Mouse (Mus musculus) urinary bladder, postnatal 4 days (tissue): ENCODE measurements around the gene Pmf1.
"Not testable (repeated sequence)": the region's sequence is repeated elsewhere in the genome, so short reads cannot be mapped to it uniquely, and the experiment has no call there.

ENCODE experiments used
- DNase-seq, 2 experiments: peaks; one replicate each; pipeline ENCODE4 v3.0.0; 2021 to 2022; ENCODE audit warnings: low spot score in 2 of 2

Gene Pmf1

GRCm38 (mm10) chr3:88437454-88437853 is 27.3 kb upstream of the Pmf1 start:
- no peak for DNase-seq

GRCm38 (mm10) chr3:88436395-88437201 is 26.5 kb upstream of the Pmf1 start:
- peak in 1 of 2 experiments; percentile 35 for DNase-seq

- no peak for DNase-seq
Observed at GRCm38 (mm10) chr3:88435515-88435914, 25.4 kb upstream of the Pmf1 start.

- DNase-seq: not testable (repeated sequence)
Observed at GRCm38 (mm10) chr3:88428639-88429038, 18.5 kb upstream of the Pmf1 start.

GRCm38 (mm10) chr3:88427342-88427905 is 17.3 kb upstream of the Pmf1 start:
- no peak for DNase-seq

- no peak for DNase-seq
Observed at GRCm38 (mm10) chr3:88425708-88426420, 15.7 kb upstream of the Pmf1 start.

GRCm38 (mm10) chr3:88425330-88425689 is 15.2 kb upstream of the Pmf1 start:
- DNase-seq: no peak

- peak; percentile 89 to 93 for DNase-seq
Observed at GRCm38 (mm10) chr3:88424605-88425329, 14.6 kb upstream of the Pmf1 start, which contains the start of gene Slc25a44. Gene Slc25a44 (minus strand): TSS chr3:88425139.

- DNase-seq: no peak
Observed at GRCm38 (mm10) chr3:88422020-88422720, 12.0 kb upstream of the Pmf1 start.

GRCm38 (mm10) chr3:88420771-88421170 is 10.6 kb upstream of the Pmf1 start:
- no peak for DNase-seq

DNA sequence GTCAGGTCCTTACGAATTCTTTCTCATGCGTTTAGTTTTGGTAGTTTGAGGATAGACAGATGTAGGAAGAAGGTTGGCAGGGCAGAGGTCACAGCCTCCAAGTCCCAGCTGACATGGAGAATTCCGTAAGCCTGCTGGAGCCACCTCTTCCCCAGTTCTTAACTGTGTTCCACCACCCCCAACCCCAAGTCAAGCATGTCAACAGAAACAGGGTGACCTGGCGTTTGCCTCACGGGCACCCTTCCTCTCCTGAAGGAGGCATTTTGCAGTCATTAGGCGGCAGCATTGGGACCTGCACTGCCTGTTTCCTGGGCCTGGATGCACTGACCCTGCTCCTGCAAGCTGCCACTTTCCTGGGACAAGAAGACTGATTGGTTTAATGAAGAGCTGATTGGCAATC is 7.9 kb upstream of the Pmf1 start:
- no peak for DNase-seq

DNA sequence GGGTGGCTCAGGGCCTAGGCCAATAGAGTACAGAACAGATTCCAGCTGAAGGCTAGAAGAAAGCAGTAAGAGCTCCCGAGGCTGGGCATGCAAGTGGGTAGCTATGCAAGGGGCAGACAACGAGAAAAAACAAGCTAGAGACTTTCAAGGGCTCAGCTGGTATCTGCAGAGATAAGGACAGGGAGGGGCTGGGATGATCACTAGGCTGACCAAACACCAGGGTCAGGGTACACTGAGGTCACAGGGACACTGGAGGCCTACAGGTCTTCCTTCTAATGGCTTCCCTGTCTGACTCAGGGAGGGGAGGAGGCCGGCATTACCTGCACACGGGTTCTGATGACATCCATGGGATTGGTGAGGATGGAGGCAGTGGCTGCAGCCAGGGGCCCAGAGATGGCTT is 5.5 kb upstream of the Pmf1 start:
- no peak for DNase-seq

GRCm38 (mm10) chr3:88412636-88413035 is 2.5 kb upstream of the Pmf1 start:
- DNase-seq: no peak

- no peak for DNase-seq
Observed at GRCm38 (mm10) chr3:88411681-88412080, 1.6 kb upstream of the Pmf1 start.

DNA sequence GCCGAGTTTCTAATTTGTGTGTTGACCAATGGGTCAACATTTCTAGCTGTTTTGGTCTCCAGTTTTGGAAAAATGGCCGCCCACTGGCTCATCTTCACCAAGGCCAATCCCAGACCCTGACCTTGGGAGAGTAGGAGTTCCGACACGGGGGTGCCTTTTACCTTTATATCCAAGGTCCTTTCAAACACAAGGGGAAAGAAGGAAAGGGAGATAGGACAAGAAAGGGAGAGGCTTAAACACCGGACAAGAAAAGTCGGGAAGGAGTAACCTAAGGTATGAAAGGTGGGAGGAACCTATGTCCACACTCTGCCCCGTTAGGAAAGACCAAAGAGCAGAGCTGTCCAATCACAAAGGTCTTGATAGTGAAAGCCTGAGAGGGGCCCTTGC is 507 bp upstream of the Pmf1 start:
- no peak for DNase-seq

DNA sequence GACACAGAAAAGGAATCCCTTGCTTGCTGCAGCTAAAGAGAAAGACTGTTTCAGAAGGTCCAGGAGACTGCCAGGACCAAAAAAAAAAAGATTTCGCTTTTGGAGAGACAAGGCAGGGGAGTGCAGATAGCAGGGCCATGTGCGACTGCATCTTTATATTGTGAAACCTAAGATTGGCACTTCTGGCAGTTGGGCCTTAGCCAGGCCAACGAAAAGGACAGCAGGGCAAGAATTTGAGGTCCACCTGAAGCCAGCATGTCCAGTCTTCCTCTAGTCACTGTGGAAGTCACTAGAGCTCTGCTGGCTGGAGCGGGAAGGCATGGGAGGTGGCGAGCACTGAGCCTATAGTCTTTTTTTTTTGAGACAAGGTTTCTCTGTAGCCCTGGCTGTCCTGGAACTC is 1.2 kb downstream of the Pmf1 start:
- no peak for DNase-seq

GRCm38 (mm10) chr3:88407529-88407928 is 2.6 kb downstream of the Pmf1 start:
- DNase-seq: no peak

GRCm38 (mm10) chr3:88407090-88407489 is 3.0 kb downstream of the Pmf1 start:
- DNase-seq: no peak

DNA sequence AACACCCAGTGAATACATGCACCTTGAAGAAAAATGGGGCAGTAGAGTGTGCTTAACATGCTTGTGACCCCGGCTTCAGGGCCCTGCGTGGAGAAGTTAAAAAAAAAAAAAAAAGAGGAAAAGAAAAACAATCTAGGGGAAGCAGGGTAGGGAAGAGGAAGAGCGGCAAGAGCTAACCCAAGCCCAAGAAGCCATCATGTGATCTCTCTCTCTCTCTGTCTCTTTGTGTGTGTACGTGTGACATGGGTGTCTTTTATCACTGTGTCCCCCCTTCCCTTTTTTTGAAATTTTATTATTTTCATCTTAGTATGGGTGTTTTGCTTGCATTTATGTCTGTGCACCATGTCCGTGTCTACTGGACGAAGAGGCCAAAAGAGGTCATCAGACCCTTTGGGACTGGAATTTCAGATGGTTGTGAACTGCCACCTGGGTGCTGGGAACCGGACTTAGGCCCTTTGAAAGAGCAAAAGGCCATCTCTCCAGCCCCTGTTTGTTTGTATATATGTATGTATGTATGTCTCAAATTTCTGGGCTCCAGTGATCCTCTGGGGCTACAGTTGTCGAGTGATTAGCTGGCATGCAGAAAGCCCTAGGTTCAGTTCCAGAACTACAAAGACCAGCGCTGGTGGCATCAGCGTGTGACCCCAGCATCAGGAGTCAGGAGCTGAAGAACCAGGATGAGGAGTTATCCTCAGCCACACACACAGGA is 6.5 kb downstream of the Pmf1 start:
- no peak for DNase-seq

- no peak for DNase-seq
Observed at GRCm38 (mm10) chr3:88398666-88399065, 11.5 kb downstream of the Pmf1 start.

DNA sequence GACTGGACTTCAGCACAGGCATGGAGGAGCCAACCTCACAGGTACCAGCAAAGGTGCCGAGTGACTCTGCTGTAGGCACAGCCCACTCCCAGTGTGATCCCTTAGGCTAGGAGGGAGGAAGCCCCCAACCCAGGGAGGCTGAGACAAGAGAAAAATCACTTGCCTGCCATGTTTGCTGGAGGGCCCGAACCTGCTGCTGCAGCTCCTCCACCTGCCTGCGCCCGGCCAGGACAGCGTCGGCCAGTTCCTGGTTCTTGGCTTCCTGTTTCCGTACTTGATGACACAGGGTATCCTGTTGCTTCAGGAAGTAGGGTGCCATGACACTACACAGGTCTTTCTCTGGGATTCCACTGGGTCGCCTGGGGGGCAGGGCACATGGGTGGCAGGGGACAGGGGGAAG is 14.4 kb downstream of the Pmf1 start:
- DNase-seq: no peak
